Mouse (Mus musculus): ENCODE measurements around the gene Dcaf5. TPM values are rescaled to one million over a fixed set of nuclear protein-coding genes. Genes with fewer than 3 reads are reported as not detected.

Gene Dcaf5
- total RNA-seq, 2 experiments from 2014 or later: 36.3 to 37.3 TPM

GRCm38 (mm10) chr12:80331634-80332033, 104.8 kb downstream of the Dcaf5 start:
- DNase-seq: no peak

- no peak for DNase-seq
These were observed 105.6 kb downstream of the Dcaf5 start for GRCm38 (mm10) chr12:80330819-80331218.

DNA sequence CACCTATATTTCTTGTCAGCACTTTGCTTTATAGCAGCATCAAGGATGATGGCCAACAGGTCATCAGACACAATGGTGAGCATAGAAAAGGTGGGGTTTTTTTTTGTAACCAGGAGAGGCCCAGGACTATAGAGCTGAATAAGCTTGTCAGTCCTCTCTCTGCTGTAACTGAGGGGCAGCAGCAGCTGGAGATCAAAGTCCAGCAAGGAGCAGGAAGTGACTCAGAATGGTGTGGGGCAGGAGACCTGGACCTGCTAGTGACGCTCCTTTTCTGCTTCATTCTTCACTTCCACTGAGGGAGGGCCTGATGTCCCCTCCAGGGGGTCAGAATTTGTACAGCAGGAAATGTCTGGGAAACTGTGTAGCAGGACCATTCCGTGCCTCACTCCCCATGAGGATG, 106.8 kb downstream of the Dcaf5 start:
- DNase-seq: no peak

GRCm38 (mm10) chr12:80326047-80326446, 110.4 kb downstream of the Dcaf5 start:
- DNase-seq: no peak

DNA sequence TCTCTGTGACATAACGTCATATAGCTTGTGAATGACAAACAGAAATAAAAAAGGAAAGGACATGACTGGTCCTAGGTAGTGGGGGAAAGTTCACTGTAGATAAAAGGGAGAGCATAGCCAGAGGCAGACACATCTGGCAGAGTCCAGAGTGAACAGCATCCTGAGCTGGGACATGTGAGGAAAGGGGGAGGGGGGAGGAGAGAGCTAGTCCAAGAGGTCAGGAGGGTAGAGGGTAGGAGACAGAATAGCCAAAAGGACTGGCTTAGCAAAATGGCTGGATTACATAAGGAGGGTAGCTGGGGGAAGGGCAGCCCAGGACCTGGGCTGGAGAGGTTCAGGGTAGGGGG, 111.6 kb downstream of the Dcaf5 start:
- DNase-seq: no peak

- no peak for DNase-seq
These were observed 112.2 kb downstream of the Dcaf5 start for GRCm38 (mm10) chr12:80324051-80324784.

- DNase-seq: peak; percentile 36
These were observed 112.9 kb downstream of the Dcaf5 start for GRCm38 (mm10) chr12:80323371-80324050.

- DNase-seq: no peak
These were observed 113.9 kb downstream of the Dcaf5 start for GRCm38 (mm10) chr12:80322494-80322893.

DNA sequence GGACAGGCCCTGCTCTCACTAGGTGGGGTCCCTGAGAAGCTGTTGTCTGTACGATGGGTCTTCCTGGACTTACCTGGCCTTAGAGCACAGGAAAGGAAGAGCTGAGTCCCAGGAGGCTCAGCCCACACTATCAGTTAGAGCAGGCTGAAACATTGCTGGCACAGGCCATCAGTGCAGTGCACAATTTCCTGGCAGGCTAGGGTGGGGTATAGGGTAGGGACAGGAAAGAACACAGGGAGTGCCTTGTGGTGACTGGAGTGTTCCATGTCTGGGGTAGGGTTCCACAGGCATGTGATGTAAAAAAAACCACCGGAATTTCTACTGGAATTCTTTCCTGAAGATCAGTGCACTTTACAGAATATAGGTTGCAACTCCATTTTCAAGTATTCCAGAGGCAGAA, 117.3 kb downstream of the Dcaf5 start:
- DNase-seq: peak; percentile 46

DNA sequence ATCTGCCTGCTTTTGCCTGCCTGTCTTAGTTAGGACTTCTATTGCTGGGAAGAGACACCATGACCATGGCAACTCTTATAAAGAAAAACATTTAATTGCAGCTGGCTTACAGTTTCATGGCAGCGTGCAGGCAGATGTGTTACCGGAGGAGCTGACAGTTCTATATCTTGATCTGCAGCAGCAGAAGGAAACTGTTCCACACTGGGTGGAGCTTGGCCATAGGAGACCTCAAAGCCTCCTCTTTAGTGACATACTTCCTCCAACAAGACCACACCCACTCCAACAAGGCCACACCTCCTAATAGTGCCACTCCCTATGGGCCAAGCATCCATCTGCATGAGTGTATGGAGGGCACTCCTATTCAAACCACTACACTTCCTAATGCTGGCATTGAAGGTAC, 121.1 kb downstream of the Dcaf5 start:
- DNase-seq: no peak

DNA sequence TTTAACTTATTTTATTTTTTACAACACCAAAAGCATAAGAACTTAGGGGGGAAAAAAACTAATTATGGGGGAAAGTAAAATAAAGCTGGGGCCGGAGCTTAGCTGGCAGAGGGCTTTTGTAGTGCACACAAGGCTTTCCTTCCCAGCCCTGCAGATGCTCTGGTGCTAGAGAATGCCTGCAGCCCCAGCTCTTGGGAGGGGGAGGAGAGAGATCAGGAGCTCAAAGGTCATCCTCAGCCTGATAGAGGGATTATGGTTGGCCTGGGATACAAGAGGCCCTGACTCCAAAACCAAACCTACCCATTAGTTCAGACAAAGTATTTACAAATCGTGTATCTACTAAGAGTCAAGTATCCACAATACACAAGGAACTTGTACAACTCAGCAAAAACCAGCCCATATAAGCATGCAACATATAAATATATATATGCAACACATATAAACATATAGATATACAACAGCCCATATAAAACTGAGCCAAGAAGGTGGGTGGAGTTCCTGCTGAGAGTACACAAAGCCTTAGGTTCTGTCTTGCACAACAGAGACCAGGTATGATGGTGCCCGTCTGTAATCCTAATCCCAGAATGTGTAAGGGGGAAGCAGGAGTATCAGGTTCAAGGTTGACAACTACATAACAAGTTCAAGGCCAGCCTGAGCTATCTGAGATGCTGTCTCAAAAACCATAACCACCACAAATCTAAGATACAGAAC, 124.3 kb downstream of the Dcaf5 start:
- no peak for DNase-seq

DNA sequence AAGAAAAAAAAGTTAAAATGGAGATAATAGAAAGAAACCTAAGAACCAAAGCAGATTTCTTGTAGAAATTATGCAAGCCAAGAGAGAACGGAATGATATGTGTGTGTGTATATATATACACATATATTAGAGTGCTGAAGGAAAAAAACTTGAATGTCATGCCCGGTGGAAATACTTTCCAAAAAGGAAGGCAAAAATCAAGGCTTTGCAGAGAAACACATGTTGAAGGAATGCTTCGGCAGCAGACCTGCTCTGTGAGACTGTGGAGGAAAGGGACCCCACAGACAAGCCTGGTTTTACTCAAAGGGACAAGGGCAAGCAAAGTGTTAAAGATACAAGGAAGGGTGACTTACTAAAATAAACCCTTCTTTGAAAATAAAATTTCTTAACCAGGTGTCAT, 128.8 kb downstream of the Dcaf5 start:
- no peak for DNase-seq

DNA sequence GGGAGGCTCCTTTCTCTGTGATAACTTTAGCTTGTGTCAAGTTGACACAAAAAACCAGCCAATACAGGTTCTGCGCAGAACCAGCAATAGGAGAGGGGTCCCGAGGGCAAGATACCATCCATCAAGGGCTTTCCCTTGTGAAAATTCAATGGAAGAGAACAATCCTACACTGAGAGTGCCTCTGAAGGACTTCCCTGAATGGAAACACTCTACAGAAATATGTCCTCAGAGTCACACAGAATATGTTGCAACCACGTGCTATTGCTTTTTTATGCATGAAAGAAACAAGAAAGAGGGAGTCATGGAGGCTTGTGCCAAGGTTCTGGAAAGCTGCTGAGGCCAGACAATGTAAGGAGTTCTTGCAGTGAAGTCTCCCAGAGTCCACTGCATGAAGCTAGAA, 131.9 kb downstream of the Dcaf5 start:
- DNase-seq: no peak

DNA sequence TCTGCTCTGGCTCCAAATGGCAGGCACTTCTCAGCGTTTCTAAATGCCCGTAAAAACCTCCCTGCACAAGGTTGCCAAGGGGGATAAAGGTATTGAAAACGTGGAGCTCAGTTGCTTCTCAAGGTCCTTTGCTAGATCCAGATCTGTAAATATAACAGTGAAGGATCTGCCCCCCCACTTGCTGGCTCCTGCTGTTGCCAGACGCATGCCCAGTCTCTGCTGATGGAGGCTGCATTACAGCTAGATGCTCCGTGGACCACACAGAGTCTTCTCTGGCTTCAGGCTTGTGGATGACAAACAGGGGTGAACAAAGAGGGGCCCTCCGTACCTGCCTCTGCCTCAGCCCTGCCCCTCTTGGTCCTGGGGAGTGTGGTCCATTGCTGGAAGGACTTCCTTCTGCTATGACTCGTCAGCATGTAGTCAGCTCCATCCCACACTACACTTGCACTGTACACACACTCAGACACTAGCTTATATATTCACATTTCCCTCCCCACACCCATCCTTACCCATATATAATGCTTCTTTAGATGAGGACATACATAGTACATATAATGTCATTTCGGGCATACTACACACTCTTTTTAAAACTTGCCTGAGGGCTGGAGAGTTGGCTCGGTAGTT, 135.5 kb downstream of the Dcaf5 start:
- DNase-seq: no peak

DNA sequence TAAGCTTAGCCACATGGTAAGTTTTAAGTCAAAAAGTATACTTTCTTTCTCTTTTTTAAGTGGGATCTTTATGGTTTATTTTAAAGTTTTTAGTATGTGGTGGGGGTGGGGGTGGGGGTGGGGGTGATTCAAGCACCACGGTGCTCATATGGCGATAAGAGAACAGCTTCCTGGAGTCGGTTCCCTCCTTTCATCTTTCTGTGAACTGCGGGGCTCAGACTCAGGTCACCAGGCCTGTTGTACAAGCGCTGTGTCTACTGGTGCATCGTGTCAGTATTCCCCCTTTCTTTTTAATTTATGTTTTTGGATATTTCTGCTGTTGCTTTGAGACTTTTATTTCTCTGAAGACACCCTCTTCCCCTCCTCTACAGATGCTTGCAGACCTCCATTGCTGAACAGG, 137.7 kb downstream of the Dcaf5 start:
- DNase-seq: no peak

GRCm38 (mm10) chr12:80291895-80292435, 144.4 kb downstream of the Dcaf5 start:
- no peak for DNase-seq

DNA sequence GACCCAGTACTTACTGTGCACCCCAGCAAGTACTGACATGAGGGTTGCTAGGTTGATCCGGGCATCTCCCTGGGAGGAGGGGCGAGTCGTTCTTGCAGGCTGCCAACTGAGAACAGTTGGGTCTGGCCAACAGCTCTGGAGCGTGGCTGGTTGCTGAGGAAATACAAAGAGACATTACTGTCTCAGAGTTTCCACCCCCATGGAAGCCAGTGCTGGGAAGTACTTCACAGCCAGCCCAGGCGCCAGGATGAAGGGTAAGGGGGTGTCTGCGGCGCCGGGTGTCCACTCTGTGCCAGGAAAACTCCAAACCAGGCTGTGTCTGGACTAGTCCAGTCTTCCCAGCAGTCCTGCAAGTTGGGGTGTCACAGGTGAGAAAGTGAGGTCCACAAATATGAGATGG, 145.4 kb downstream of the Dcaf5 start:
- peak; percentile 29 for DNase-seq

GRCm38 (mm10) chr12:80290483-80290882, 145.9 kb downstream of the Dcaf5 start:
- DNase-seq: no peak

GRCm38 (mm10) chr12:80289722-80290121, 146.7 kb downstream of the Dcaf5 start:
- no peak for DNase-seq

- no peak for DNase-seq
These were observed 150.5 kb downstream of the Dcaf5 start for GRCm38 (mm10) chr12:80285890-80286289.

All from heart, postnatal 4 days (tissue).